Mouse (Mus musculus) liver, adult 2 months (tissue): ENCODE results near the gene Tut7. TPM values are rescaled to one million over a fixed set of nuclear protein-coding genes. Genes with fewer than 3 reads are reported as not detected.
A peak's percentile ranks its signal among the peaks of the same experiment; 100 is the strongest.

Experiments used
- DNase-seq: peaks from one replicate; pipeline ENCODE4 v3.0.0-alpha.2; 2011; ENCODE audit warnings: low read depth, low spot score; ENCODE audit errors: extremely low read depth
- H3K27ac ChIP-seq: fragments of 200-500 bp; replicated peaks from 2 replicates; pipeline ENCODE4 v1.5.1; 2012; ENCODE audit warnings: low read depth, mild to moderate bottlenecking, control low read depth, inconsistent platforms, low read length; ENCODE audit not compliant: insufficient read depth
- H3K27me3 ChIP-seq: fragments of 200-500 bp; 2 replicates; pipeline ENCODE4 v1.6.1; 2012; ENCODE audit warnings: mild to moderate bottlenecking, moderate library complexity, low read length, inconsistent platforms; ENCODE audit not compliant: control insufficient read depth, insufficient read depth
- H3K36me3 ChIP-seq: fragments of 200-500 bp; 2 replicates; pipeline ENCODE4 v1.6.1; 2012; ENCODE audit warnings: low read length, inconsistent platforms; ENCODE audit not compliant: control insufficient read depth, insufficient read depth
- H3K4me1 ChIP-seq: fragments of 200-500 bp; 2 replicates; pipeline ENCODE4 v1.6.1; 2011; ENCODE audit warnings: low read length; ENCODE audit not compliant: control insufficient read depth, insufficient read depth
- H3K4me3 ChIP-seq: fragments of 200-500 bp; 2 replicates; pipeline ENCODE4 v1.5.1; 2011; ENCODE audit warnings: low read depth, mild to moderate bottlenecking, control low read depth, low read length, moderate library complexity; ENCODE audit not compliant: insufficient read depth
- H3K79me2 ChIP-seq: fragments of 200-500 bp; 2 replicates; pipeline ENCODE4 v1.6.1; 2012; ENCODE audit warnings: inconsistent platforms, mild to moderate bottlenecking, low read length, moderate library complexity; ENCODE audit not compliant: control insufficient read depth, insufficient read depth
- H3K9ac ChIP-seq: fragments of 200-500 bp; 2 replicates; pipeline ENCODE4 v1.6.1; 2012; ENCODE audit warnings: low read depth, mild to moderate bottlenecking, control low read depth, inconsistent platforms, low read length
- CTCF ChIP-seq: fragments of 200-500 bp; IDR thresholded peaks from 2 replicates; pipeline ENCODE4 v1.5.1; 2011; ENCODE audit warnings: low read depth, low read length, control low read depth
- POLR2A ChIP-seq: fragments of 200-500 bp; IDR thresholded peaks from 2 replicates; pipeline ENCODE4 v1.6.1; 2011; ENCODE audit warnings: low read length, control low read depth; ENCODE audit not compliant: insufficient read depth; ENCODE audit errors: extremely low read depth
- WGBS: fragments of 180-500 bp; shearing (Covaris S2); methylation state at CpG from one replicate; pipeline ENCODE4 v1.1.7; 2018; 5-methylcytosine and 5-hydroxymethylcytosine counted together
- polyA plus RNA-seq: library from polyadenylated mRNA; depleted of rRNA; stranded (reverse); fragments of >200 nt; gene quantifications from 2 replicates; pipeline ENCODE4 v1.2.3, GENCODE M21; 2012
- total RNA-seq: library from RNA; depleted of rRNA; stranded (reverse); fragments of >200 nt; gene quantifications from 2 replicates; pipeline ENCODE4 v1.2.3, GENCODE M21; 2014

Tut7 gene
- total and polyA plus RNA-seq, 2 experiments, result 17.7 to 56.9 TPM

DNA sequence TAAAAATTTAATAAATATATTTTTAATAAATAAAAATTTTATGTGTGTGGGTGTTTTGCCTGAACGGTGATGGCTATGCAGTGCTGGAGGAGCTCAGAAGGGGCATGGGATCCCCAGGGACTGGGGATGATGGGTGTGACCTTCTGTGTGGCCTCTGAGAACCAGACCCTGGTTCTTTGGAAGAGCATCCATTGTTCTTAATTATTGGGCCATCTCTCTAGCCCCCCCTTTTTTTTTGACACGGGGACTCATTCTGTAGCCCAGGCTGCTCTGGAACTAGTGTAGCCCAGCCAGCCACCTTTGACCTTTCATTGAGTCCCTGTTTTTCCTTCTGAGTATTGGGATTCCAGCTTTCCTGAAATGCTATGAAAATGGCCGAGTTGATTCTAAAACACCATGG, 13.9 kb upstream of the Tut7 start:
- Histone ChIP-seq H3K9ac (no peak overlapping the region), H3K36me3 (no peaks in the 10 kb centered on the region), H3K27ac (no peak overlapping the region), H3K4me3 (no peak overlapping the region), H3K4me1 (peaks cover 15% of the 10 kb centered on the region), H3K27me3 (no peaks in the 10 kb centered on the region), H3K79me2 (no peaks in the 10 kb centered on the region; the same call in 1 of the 2 replicates)
- no peak for DNase-seq
- WGBS, result 36% methylated on average over 3 of the region's 3 CpGs
- TF ChIP-seq POLR2A (no peak), CTCF (no peak)

DNA sequence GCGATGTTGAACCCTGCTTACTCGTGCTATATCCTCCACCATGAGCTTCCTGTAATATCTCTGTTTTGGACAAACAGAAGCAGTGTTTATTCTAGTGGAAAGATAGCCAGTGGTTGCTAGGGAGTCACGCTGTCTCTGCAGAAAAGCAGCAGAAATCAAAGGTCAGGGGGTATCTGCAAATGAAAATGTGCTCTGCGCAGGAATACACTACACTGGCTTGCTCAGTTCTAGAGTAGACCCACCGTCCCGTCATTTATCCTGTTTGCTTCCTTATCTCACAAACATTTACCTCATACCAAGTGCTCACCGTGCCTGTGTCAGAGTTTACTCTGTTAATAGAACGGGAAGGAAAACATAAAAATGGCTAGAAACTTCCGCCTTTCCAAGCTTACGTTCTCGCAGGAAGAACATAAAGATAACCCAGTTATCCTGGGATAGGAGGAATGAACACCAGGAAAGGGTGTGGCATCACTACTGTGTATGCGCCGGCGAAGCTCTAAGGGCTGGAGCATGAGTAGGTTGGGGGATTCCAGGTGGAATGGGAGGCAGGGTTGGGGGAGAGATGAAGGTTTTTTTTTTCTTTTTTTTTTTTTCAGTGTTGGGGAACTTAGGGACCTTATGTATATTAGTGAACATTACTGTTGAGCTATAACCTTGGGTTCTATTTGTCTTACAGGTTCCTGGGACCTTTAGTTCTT, 13.3 kb upstream of the Tut7 start:
- peak overlapping the region; percentile 48 for H3K4me3 ChIP-seq
- no peaks in the 10 kb centered on the region for H3K36me3 ChIP-seq
- H3K27ac ChIP-seq, result peak overlapping the region; percentile 81
- H3K4me1 ChIP-seq, result peaks cover 15% of the 10 kb centered on the region
- H3K79me2 ChIP-seq, result no peaks in the 10 kb centered on the region; the same call in 1 of the 2 replicates
- TF ChIP-seq POLR2A (0 out of 2 replicates have a peak, but pooled peaks have one; percentile 24), CTCF (no peak)
- no peaks in the 10 kb centered on the region for H3K27me3 ChIP-seq
- peak overlapping the region; percentile 46; the same call in 1 of the 2 replicates for H3K9ac ChIP-seq
- peak; percentile 89 for DNase-seq
- WGBS, result 7% methylated on average over 14 of the region's 14 CpGs

- no peak overlapping the region for H3K4me3 ChIP-seq
- 70% methylated on average over 4 of the region's 4 CpGs for WGBS
- no peaks in the 10 kb centered on the region; the same call in 1 of the 2 replicates for H3K79me2 ChIP-seq
- H3K27ac ChIP-seq, result no peak overlapping the region
- TF ChIP-seq CTCF (no peak), POLR2A (no peak)
- no peaks in the 10 kb centered on the region for H3K36me3 ChIP-seq
- no peak for DNase-seq
- H3K9ac ChIP-seq, result no peak overlapping the region
- peaks cover 15% of the 10 kb centered on the region for H3K4me1 ChIP-seq
- no peaks in the 10 kb centered on the region for H3K27me3 ChIP-seq
Observed at GRCm38 (mm10) chr13:59834786-59835452, 12.0 kb upstream of the Tut7 start.

GRCm38 (mm10) chr13:59832871-59833270, 9.9 kb upstream of the Tut7 start:
- H3K27ac ChIP-seq, result peak overlapping the region; percentile 74
- WGBS, result 40% methylated on average over 7 of the region's 7 CpGs
- TF ChIP-seq CTCF (no peak), POLR2A (no peak)
- DNase-seq, result no peak
- H3K36me3 ChIP-seq, result no peaks in the 10 kb centered on the region
- no peak overlapping the region; the same call in 1 of the 2 replicates for H3K4me3 ChIP-seq
- H3K4me1 ChIP-seq, result peaks cover 15% of the 10 kb centered on the region
- H3K9ac ChIP-seq, result peak overlapping the region; percentile 28
- no peaks in the 10 kb centered on the region for H3K27me3 ChIP-seq
- no peaks in the 10 kb centered on the region for H3K79me2 ChIP-seq

- Histone ChIP-seq H3K9ac (peak overlapping the region; percentile 28), H3K4me1 (peaks cover 15% of the 10 kb centered on the region), H3K27ac (peak overlapping the region; percentile 74), H3K36me3 (no peaks in the 10 kb centered on the region), H3K27me3 (no peaks in the 10 kb centered on the region), H3K4me3 (no peak overlapping the region; the same call in 1 of the 2 replicates), H3K79me2 (no peaks in the 10 kb centered on the region)
- TF ChIP-seq CTCF (no peak), POLR2A (no peak)
- WGBS, result 16% methylated on average over 7 of the region's 7 CpGs
- DNase-seq, result peak; percentile 88
Observed at GRCm38 (mm10) chr13:59832454-59832853, 9.5 kb upstream of the Tut7 start.
